ENCODE assay signal across 16 mouse cellular contexts in genomic region chr11:85013121-85013520, GRCm38 (mm10). TPM values are rescaled to one million over a fixed set of nuclear protein-coding genes. Genes with fewer than 3 reads are reported as not detected.
DNase-seq lines count a peak whose midpoint lies in the region; ATAC-seq and TF ChIP-seq lines count a peak whose summit lies in the region.
"Had no signal": no experiment of that assay in that cellular context is flagged by ENCODE, and none has a peak within 500 bp of the region (broad histone marks: within the 10 kb centered on the region; RNA-seq: fewer than 3 reads in every experiment).

No protein-coding gene starts in this region.

- no peak overlapping the region for H3K27ac ChIP-seq in kidney, postnatal 0 days
- H3K27ac ChIP-seq in kidney, embryonic 16.5 days (ENCODE audit: low read length): no peak overlapping the region
- H3K27ac ChIP-seq: left cerebral cortex, adult 2 months; limb, embryonic 13.5 days; neural tube, embryonic 12.5 days had no signal

- no peak overlapping the region for H3K4me3 ChIP-seq in kidney, postnatal 0 days (replicated peaks; ENCODE audit: low read depth, low read length)
- no peak overlapping the region for H3K4me3 ChIP-seq in kidney, embryonic 16.5 days (ENCODE audit: low read length)
- H3K4me3 ChIP-seq: left cerebral cortex, adult 2 months; limb, embryonic 13.5 days; neural tube, embryonic 12.5 days had no signal

- H3K4me1 ChIP-seq in kidney, postnatal 0 days (replicated peaks; ENCODE audit: insufficient read depth, low read length): no peaks in the 10 kb centered on the region
- H3K4me1 ChIP-seq in kidney, embryonic 16.5 days (ENCODE audit: insufficient read depth, low read length): no peaks in the 10 kb centered on the region
- H3K4me1 ChIP-seq: limb, embryonic 13.5 days; neural tube, embryonic 12.5 days had no signal

- no peaks in the 10 kb centered on the region for H3K9me3 ChIP-seq in kidney, postnatal 0 days (replicated peaks; ENCODE audit: low read length)
- no peaks in the 10 kb centered on the region for H3K9me3 ChIP-seq in kidney, embryonic 16.5 days (ENCODE audit: low read length)
- H3K9me3 ChIP-seq: limb, embryonic 13.5 days; neural tube, embryonic 12.5 days had no signal

- H3K9ac ChIP-seq in kidney, postnatal 0 days (ENCODE audit: low read depth, low read length): no peak overlapping the region
- H3K9ac ChIP-seq in kidney, embryonic 16.5 days (replicated peaks; ENCODE audit: low read length): no peak overlapping the region
- H3K9ac ChIP-seq: limb, embryonic 13.5 days; neural tube, embryonic 12.5 days had no signal

- peaks cover 16% of the 10 kb centered on the region; the same call in 1 of the 2 replicates for H3K36me3 ChIP-seq in kidney, postnatal 0 days (ENCODE audit: insufficient read depth, low read length)
- peaks cover 15% of the 10 kb centered on the region; the same call in 1 of the 2 replicates for H3K36me3 ChIP-seq in kidney, embryonic 16.5 days (ENCODE audit: insufficient read depth, low read length)

- ATAC-seq in kidney, postnatal 0 days (replicated peaks; ENCODE audit: low FRiP score, low read depth): no peak
- ATAC-seq in kidney, embryonic 16.5 days (ENCODE audit: low FRiP score, low TSS enrichment): no peak
- ATAC-seq: hindbrain, embryonic 16.5 days had no signal

- DNase-seq in kidney, postnatal 0 days (ENCODE audit: low spot score): no peak
- DNase-seq in 3T3-L1 (ENCODE audit: low read depth, low spot score) (peak; percentile 48), ES-CJ7 (ENCODE audit: low read depth, low spot score) (peak; percentile 12)
- peak; percentile 3 for DNase-seq in embryo, embryonic 10 days (ENCODE audit: low spot score)
- no peak for DNase-seq in adrenal gland, adult 2 months
- DNase-seq in natural killer cell, adult 2 months (ENCODE audit: low spot score in 2 of 2): no peak
- DNase-seq: lung, postnatal 10 days; thymus, adult 18-20 months had no signal

- H3K4me2 ChIP-seq in kidney, postnatal 0 days (ENCODE audit: low read length): no peak overlapping the region
- no peak overlapping the region for H3K4me2 ChIP-seq in kidney, embryonic 16.5 days (replicated peaks; ENCODE audit: low read depth, low read length)
- H3K4me2 ChIP-seq: limb, embryonic 13.5 days; midbrain, embryonic 11.5 days; neural tube, embryonic 12.5 days had no signal

- no peaks in the 10 kb centered on the region for H3K27me3 ChIP-seq in kidney, postnatal 0 days (ENCODE audit: insufficient read depth, low read length)
- H3K27me3 ChIP-seq in kidney, embryonic 16.5 days (ENCODE audit: insufficient read depth, low read length): no peaks in the 10 kb centered on the region
- H3K27me3 ChIP-seq: limb, embryonic 13.5 days; neural tube, embryonic 12.5 days had no signal

- TF ChIP-seq CTCF in kidney, postnatal 0 days (IDR thresholded peaks at IDR 0.05; ENCODE audit: low read depth): 0 out of 2 replicates have a peak, but pooled peaks have one; percentile 22

RNA-seq across cellular contexts. Expression of gene Car4, which starts 55.5 kb away (rescaled TPM):
- 121 and 134 TPM in 2 replicates for polyA plus RNA-seq in kidney, postnatal 0 days (2015; fragmentation: Nextera tagmentation; extraction: Ambion mirVana)
- polyA plus RNA-seq in kidney, embryonic 16.5 days (2015; fragmentation: Nextera tagmentation; extraction: Ambion mirVana): 86.5 and 95.7 TPM in 2 replicates
- 1 to 10 TPM; 5.2 to 8.5 TPM for total RNA-seq in adrenal gland, adult 2 months (2021)
- 3.8 and 4.3 TPM in 2 replicates for polyA plus RNA-seq in adrenal gland, adult 2 months (2012; rRNA removed)
- total RNA-seq: common myeloid progenitor, adult 5-6 weeks; granulocyte monocyte progenitor cell, adult 5-6 weeks had no signal

Comparison
In these comparisons a context has a peak if more than half of its experiments do, and no peak if none do; other contexts are left out.
1. DNase-seq: peak in 3T3-L1 (single experiment), ES-CJ7 (single experiment) and embryo, embryonic 10 days (single experiment); none in kidney, postnatal 0 days (single experiment), adrenal gland, adult 2 months (single experiment) and natural killer cell, adult 2 months (0 of 2).
2. RNA of gene Car4, which starts 55.5 kb away (polyA plus RNA-seq): 121 to 134 TPM in kidney, postnatal 0 days and 86.5 to 95.7 TPM in kidney, embryonic 16.5 days; 3.8 to 4.3 TPM in adrenal gland, adult 2 months; every median in the first group is over 10 times any median in the second.